Mouse (Mus musculus): ENCODE measurements at regions not wholly inside any gene's neighbourhood (a gene's known extent, or its start where the extent isn't known, plus 50 kb on each side); places are given as distances from the start of the nearest gene placed in this dataset.

GRCm38 (mm10) chr12:28054444-28054843, 497.8 kb downstream of the Dcdc2c start:
- TF ChIP-seq POLR2A (IDR thresholded peaks at IDR 0.05; ENCODE audit: low read depth, low read length) (no peak), CTCF (conservative IDR thresholded peaks at IDR 0.05; ENCODE audit: insufficient read depth, insufficient read length, low read depth, low read length) (no peak)
